Mouse (Mus musculus) intestine, postnatal 0 days (tissue): ENCODE data around the gene Ulk4. TPM values are rescaled to one million over a fixed set of nuclear protein-coding genes. Genes with fewer than 3 reads are reported as not detected.
A peak's percentile ranks its signal among the peaks of the same experiment; 100 is the strongest.

Experiments
- ATAC-seq: fragments of 200-750 bp; cut with Nextera tagmentation; 2 replicates; pipeline ENCODE4 v1.8.0; 2017; ENCODE audit warnings: mild to moderate bottlenecking, moderate TSS enrichment, moderate library complexity
- H3K27ac ChIP-seq: fragments of 300-500 bp; sonication (generic); 2 replicates; pipeline ENCODE4 v1.5.1; 2014; ENCODE audit warnings: mild to moderate bottlenecking, low read depth, low read length, moderate library complexity
- H3K27me3 ChIP-seq: fragments of 300-500 bp; sonication (generic); replicated peaks from 2 replicates; pipeline ENCODE4 v1.6.1; 2014; ENCODE audit warnings: low read length, mixed read lengths; ENCODE audit not compliant: control insufficient read depth, insufficient read depth
- H3K36me3 ChIP-seq: fragments of 300-500 bp; sonication (generic); 2 replicates; pipeline ENCODE4 v1.6.1; 2014; ENCODE audit warnings: mild to moderate bottlenecking, moderate library complexity; ENCODE audit not compliant: control insufficient read depth, insufficient read depth
- H3K4me1 ChIP-seq: fragments of 300-500 bp; sonication (generic); replicated peaks from 2 replicates; pipeline ENCODE4 v1.6.1; 2014; ENCODE audit warnings: antibody characterized with exemption, low read length, mixed read lengths; ENCODE audit not compliant: control insufficient read depth, insufficient read depth
- H3K4me2 ChIP-seq: fragments of 300-500 bp; sonication (generic); replicated peaks from 2 replicates; pipeline ENCODE4 v1.6.1; 2014; ENCODE audit warnings: low read depth, mild to moderate bottlenecking, moderate library complexity
- H3K4me3 ChIP-seq: fragments of 300-500 bp; sonication (generic); 2 replicates; pipeline ENCODE4 v1.5.1; 2014; ENCODE audit warnings: low read depth, low read length
- H3K9ac ChIP-seq: fragments of 300-500 bp; sonication (generic); 2 replicates; pipeline ENCODE4 v1.6.1; 2014; ENCODE audit warnings: mild to moderate bottlenecking, low read depth, low read length
- H3K9me3 ChIP-seq: fragments of 300-500 bp; sonication (generic); 2 replicates; pipeline ENCODE4 v1.6.1; 2016; ENCODE audit warnings: mixed run types; ENCODE audit not compliant: control insufficient read depth
- CTCF ChIP-seq: sonication (generic); IDR thresholded peaks from 2 replicates; pipeline ENCODE4 v1.5.1; 2016; ENCODE audit warnings: low read depth, mild to moderate bottlenecking, control low read depth, antibody characterized with exemption, moderate library complexity
- WGBS: fragments of 180-500 bp; shearing (Covaris S2); extraction: QIAGEN DNeasy Blood & Tissue Kit; methylation state at CpG from one replicate; pipeline ENCODE4 v1.1.7; 2014; 5-methylcytosine and 5-hydroxymethylcytosine counted together
- polyA plus RNA-seq: library from polyadenylated mRNA; unstranded; fragments of >200 nt; fragmentation: Nextera tagmentation; extraction: Ambion mirVana; gene quantifications from 2 replicates; pipeline ENCODE4 v1.2.1, GENCODE M21; 2015

Ulk4 gene
- polyA plus RNA-seq, 1 experiment from 2014 or later: 111 TPM

- no peaks in the 10 kb centered on the region for H3K27me3 ChIP-seq
- ATAC-seq: no peak
- H3K27ac ChIP-seq: no peak overlapping the region
- no peak for TF ChIP-seq CTCF
- H3K9ac ChIP-seq: no peak overlapping the region
- 33% methylated on average over 4 of the region's 4 CpGs for WGBS
- H3K9me3 ChIP-seq: no peaks in the 10 kb centered on the region
- no peaks in the 10 kb centered on the region for H3K4me1 ChIP-seq
- no peak overlapping the region for H3K4me2 ChIP-seq
- H3K4me3 ChIP-seq: no peak overlapping the region
- no peaks in the 10 kb centered on the region for H3K36me3 ChIP-seq
Observed at GRCm38 (mm10) chr9:121011540-121011939, 265.5 kb downstream of the Ulk4 start.

GRCm38 (mm10) chr9:121010544-121010943 lies 266.5 kb downstream of the Ulk4 start:
- 47% methylated on average over 3 of the region's 3 CpGs for WGBS
- no peaks in the 10 kb centered on the region for H3K9me3 ChIP-seq
- no peak for ATAC-seq
- no peaks in the 10 kb centered on the region for H3K36me3 ChIP-seq
- H3K27me3 ChIP-seq: no peaks in the 10 kb centered on the region
- no peak for TF ChIP-seq CTCF
- H3K4me3 ChIP-seq: no peak overlapping the region
- no peak overlapping the region for H3K4me2 ChIP-seq
- H3K9ac ChIP-seq: no peak overlapping the region
- no peaks in the 10 kb centered on the region for H3K4me1 ChIP-seq
- H3K27ac ChIP-seq: no peak overlapping the region

GRCm38 (mm10) chr9:121005961-121006360 lies 271.0 kb downstream of the Ulk4 start:
- 55% methylated on average over 7 of the region's 7 CpGs for WGBS
- ATAC-seq: no peak
- TF ChIP-seq CTCF: no peak

GRCm38 (mm10) chr9:121001681-121002540 lies 275.1 kb downstream of the Ulk4 start:
- Histone ChIP-seq H3K9me3 (no peaks in the 10 kb centered on the region), H3K4me2 (no peak overlapping the region), H3K9ac (no peak overlapping the region), H3K36me3 (no peaks in the 10 kb centered on the region), H3K27me3 (no peaks in the 10 kb centered on the region), H3K27ac (no peak overlapping the region), H3K4me3 (no peak overlapping the region), H3K4me1 (no peaks in the 10 kb centered on the region)
- no peak for TF ChIP-seq CTCF
- 65% methylated on average over 15 of the region's 15 CpGs for WGBS
- ATAC-seq: no peak

More at GRCm38 (mm10) chr9:121005961-121006360, 271.0 kb downstream of the Ulk4 start:
- Histone ChIP-seq H3K4me2 (no peak overlapping the region), H3K4me1 (no peaks in the 10 kb centered on the region), H3K27ac (no peak overlapping the region), H3K4me3 (no peak overlapping the region), H3K36me3 (no peaks in the 10 kb centered on the region), H3K9me3 (no peaks in the 10 kb centered on the region), H3K27me3 (no peaks in the 10 kb centered on the region), H3K9ac (no peak overlapping the region)

- peak; percentile 28; the same call in 1 of the 2 replicates for ATAC-seq
- H3K9ac ChIP-seq: no peak overlapping the region
- no peaks in the 10 kb centered on the region for H3K9me3 ChIP-seq
- no peaks in the 10 kb centered on the region for H3K27me3 ChIP-seq
- no peak for TF ChIP-seq CTCF
- no peaks in the 10 kb centered on the region for H3K36me3 ChIP-seq
- H3K4me1 ChIP-seq: no peaks in the 10 kb centered on the region
- H3K27ac ChIP-seq: peak overlapping the region; percentile 52; the same call in 1 of the 2 replicates
- no peak overlapping the region for H3K4me2 ChIP-seq
- WGBS: 61% methylated on average over 7 of the region's 7 CpGs
- H3K4me3 ChIP-seq: no peak overlapping the region
Observed at GRCm38 (mm10) chr9:121000641-121001320, 276.2 kb downstream of the Ulk4 start.

- H3K4me3 ChIP-seq: no peak overlapping the region
- H3K27ac ChIP-seq: no peak overlapping the region
- H3K9me3 ChIP-seq: no peaks in the 10 kb centered on the region
- no peak overlapping the region for H3K9ac ChIP-seq
- H3K4me1 ChIP-seq: no peaks in the 10 kb centered on the region
- no peaks in the 10 kb centered on the region for H3K36me3 ChIP-seq
- H3K4me2 ChIP-seq: no peak overlapping the region
- no peak for ATAC-seq
- WGBS: 63% methylated on average over 11 of the region's 11 CpGs
- TF ChIP-seq CTCF: no peak
- no peaks in the 10 kb centered on the region for H3K27me3 ChIP-seq
Observed at GRCm38 (mm10) chr9:120998696-120999095, 278.3 kb downstream of the Ulk4 start.
